Mouse (Mus musculus) intestine, embryonic 16.5 days (tissue): ENCODE measurements around the gene Ntrk2. TPM values are rescaled to one million over a fixed set of nuclear protein-coding genes. Genes with fewer than 3 reads are reported as not detected.
A peak's percentile ranks its signal among the peaks of the same experiment; 100 is the strongest.

Experiments used
- ATAC-seq: fragments of 200-750 bp; cut with Nextera tagmentation; 2 replicates; pipeline ENCODE4 v1.8.0; 2017; ENCODE audit warnings: moderate TSS enrichment, moderate library complexity
- H3K27ac ChIP-seq: fragments of 300-500 bp; sonication (generic); 2 replicates; pipeline ENCODE4 v1.5.1; 2014; ENCODE audit warnings: mild to moderate bottlenecking, low read length
- H3K27me3 ChIP-seq: fragments of 300-500 bp; sonication (generic); replicated peaks from 2 replicates; pipeline ENCODE4 v1.6.1; 2014; ENCODE audit warnings: low read length, control low read depth, mixed read lengths; ENCODE audit not compliant: control insufficient read depth, insufficient read depth
- H3K36me3 ChIP-seq: fragments of 300-500 bp; sonication (generic); 2 replicates; pipeline ENCODE4 v1.6.1; 2014; ENCODE audit warnings: low read length, control low read depth; ENCODE audit not compliant: control insufficient read depth, insufficient read depth
- H3K4me1 ChIP-seq: fragments of 300-500 bp; sonication (generic); 2 replicates; pipeline ENCODE4 v1.6.1; 2014; ENCODE audit warnings: low read length, control low read depth, mixed read lengths; ENCODE audit not compliant: control insufficient read depth, insufficient read depth
- H3K4me2 ChIP-seq: fragments of 300-500 bp; sonication (generic); 2 replicates; pipeline ENCODE4 v1.6.1; 2014; ENCODE audit warnings: low read depth, low read length, control low read depth
- H3K4me3 ChIP-seq: fragments of 300-500 bp; sonication (generic); 2 replicates; pipeline ENCODE4 v1.5.1; 2014; ENCODE audit warnings: mild to moderate bottlenecking, low read length
- H3K9ac ChIP-seq: fragments of 300-500 bp; sonication (generic); 2 replicates; pipeline ENCODE4 v1.6.1; 2014; ENCODE audit warnings: low read depth, low read length
- H3K9me3 ChIP-seq: fragments of 300-500 bp; sonication (generic); 2 replicates; pipeline ENCODE4 v1.6.1; 2016; ENCODE audit warnings: low read length, control low read depth; ENCODE audit not compliant: control insufficient read depth
- WGBS: fragments of 180-500 bp; shearing (Covaris S2); extraction: QIAGEN DNeasy Blood & Tissue Kit; methylation state at CpG from one replicate; pipeline ENCODE4 v1.1.7; 2014; 5-methylcytosine and 5-hydroxymethylcytosine counted together
- polyA plus RNA-seq: library from polyadenylated mRNA; unstranded; fragments of >200 nt; fragmentation: Nextera tagmentation; extraction: Ambion mirVana; gene quantifications from 2 replicates; pipeline ENCODE4 v1.2.1, GENCODE M21; 2015

Gene Ntrk2
- polyA plus RNA-seq, 1 experiment from 2014 or later, result 0.87 TPM

GRCm38 (mm10) chr13:58882916-58883315, 76.5 kb downstream of the Ntrk2 start:
- H3K4me1 ChIP-seq, result no peaks in the 10 kb centered on the region
- no peaks in the 10 kb centered on the region for H3K27me3 ChIP-seq
- WGBS, result 96% methylated on average over 5 of the region's 5 CpGs
- H3K9me3 ChIP-seq, result no peaks in the 10 kb centered on the region
- no peak overlapping the region for H3K4me2 ChIP-seq
- no peak for ATAC-seq
- no peak overlapping the region for H3K9ac ChIP-seq
- no peak overlapping the region for H3K4me3 ChIP-seq
- H3K36me3 ChIP-seq, result no peaks in the 10 kb centered on the region
- H3K27ac ChIP-seq, result no peak overlapping the region

GRCm38 (mm10) chr13:58886108-58886507, 79.7 kb downstream of the Ntrk2 start:
- H3K27me3 ChIP-seq, result no peaks in the 10 kb centered on the region
- H3K4me1 ChIP-seq, result no peaks in the 10 kb centered on the region
- ATAC-seq, result no peak
- H3K36me3 ChIP-seq, result no peaks in the 10 kb centered on the region
- 84% methylated on average over 8 of the region's 8 CpGs for WGBS
- no peak overlapping the region for H3K4me2 ChIP-seq
- no peak overlapping the region for H3K9ac ChIP-seq
- no peak overlapping the region for H3K4me3 ChIP-seq
- H3K27ac ChIP-seq, result no peak overlapping the region
- 0 out of 2 replicates have a peak, but pooled peaks cover 3% of the 10 kb centered on the region for H3K9me3 ChIP-seq

GRCm38 (mm10) chr13:58896254-58896910, 90.0 kb downstream of the Ntrk2 start:
- Histone ChIP-seq H3K9me3 (no peaks in the 10 kb centered on the region), H3K27me3 (no peaks in the 10 kb centered on the region), H3K9ac (no peak overlapping the region), H3K4me1 (no peaks in the 10 kb centered on the region), H3K4me2 (0 out of 2 replicates have a peak overlapping the region, but pooled peaks have one; percentile 11), H3K27ac (no peak overlapping the region), H3K36me3 (no peaks in the 10 kb centered on the region), H3K4me3 (no peak overlapping the region)
- ATAC-seq, result peak; percentile 93
- WGBS, result 47% methylated on average over 12 of the region's 12 CpGs

- no peak overlapping the region for H3K27ac ChIP-seq
- no peaks in the 10 kb centered on the region for H3K4me1 ChIP-seq
- no peaks in the 10 kb centered on the region for H3K9me3 ChIP-seq
- H3K9ac ChIP-seq, result no peak overlapping the region
- H3K4me3 ChIP-seq, result no peak overlapping the region
- no peaks in the 10 kb centered on the region for H3K27me3 ChIP-seq
- 84% methylated on average over 2 of the region's 2 CpGs for WGBS
- H3K4me2 ChIP-seq, result no peak overlapping the region
- H3K36me3 ChIP-seq, result no peaks in the 10 kb centered on the region
- no peak for ATAC-seq
Measured at GRCm38 (mm10) chr13:58899337-58899736, 93.0 kb downstream of the Ntrk2 start.

GRCm38 (mm10) chr13:58902313-58902712, 95.9 kb downstream of the Ntrk2 start:
- no peaks in the 10 kb centered on the region for H3K9me3 ChIP-seq
- no peaks in the 10 kb centered on the region for H3K27me3 ChIP-seq
- 77% methylated on average over 8 of the region's 8 CpGs for WGBS
- no peak overlapping the region for H3K4me3 ChIP-seq
- H3K4me2 ChIP-seq, result no peak overlapping the region
- no peaks in the 10 kb centered on the region for H3K36me3 ChIP-seq
- no peak for ATAC-seq
- no peak overlapping the region for H3K9ac ChIP-seq
- no peak overlapping the region for H3K27ac ChIP-seq
- H3K4me1 ChIP-seq, result no peaks in the 10 kb centered on the region

- Histone ChIP-seq H3K36me3 (no peaks in the 10 kb centered on the region), H3K9me3 (no peaks in the 10 kb centered on the region), H3K4me3 (no peak overlapping the region), H3K4me1 (no peaks in the 10 kb centered on the region), H3K27ac (no peak overlapping the region), H3K4me2 (no peak overlapping the region), H3K9ac (no peak overlapping the region), H3K27me3 (no peaks in the 10 kb centered on the region)
- WGBS, result 55% methylated on average over 13 of the region's 13 CpGs
- ATAC-seq, result no peak
Measured at GRCm38 (mm10) chr13:58904742-58905735, 98.7 kb downstream of the Ntrk2 start.

GRCm38 (mm10) chr13:58911936-58912335, 105.6 kb downstream of the Ntrk2 start:
- H3K27me3 ChIP-seq, result no peaks in the 10 kb centered on the region
- no peaks in the 10 kb centered on the region for H3K9me3 ChIP-seq
- no peaks in the 10 kb centered on the region for H3K4me1 ChIP-seq
- no peak overlapping the region for H3K27ac ChIP-seq
- ATAC-seq, result no peak
- H3K9ac ChIP-seq, result no peak overlapping the region
- no peak overlapping the region for H3K4me2 ChIP-seq
- H3K36me3 ChIP-seq, result no peaks in the 10 kb centered on the region
- H3K4me3 ChIP-seq, result no peak overlapping the region
- WGBS, result 91% methylated on average over 2 of the region's 2 CpGs

- peak; percentile 23; the same call in 1 of the 2 replicates for ATAC-seq
- no peaks in the 10 kb centered on the region for H3K27me3 ChIP-seq
Measured at GRCm38 (mm10) chr13:58912559-58912958, 106.2 kb downstream of the Ntrk2 start.

GRCm38 (mm10) chr13:58914061-58914814, 107.9 kb downstream of the Ntrk2 start:
- Histone ChIP-seq H3K9me3 (no peaks in the 10 kb centered on the region), H3K36me3 (no peaks in the 10 kb centered on the region), H3K27me3 (no peaks in the 10 kb centered on the region), H3K4me1 (no peaks in the 10 kb centered on the region), H3K4me3 (no peak overlapping the region), H3K4me2 (no peak overlapping the region), H3K27ac (no peak overlapping the region), H3K9ac (no peak overlapping the region)
- ATAC-seq, result no peak
- 62% methylated on average over 6 of the region's 6 CpGs for WGBS

More at GRCm38 (mm10) chr13:58912559-58912958, 106.2 kb downstream of the Ntrk2 start:
- Histone ChIP-seq H3K4me1 (no peaks in the 10 kb centered on the region), H3K9me3 (no peaks in the 10 kb centered on the region), H3K9ac (no peak overlapping the region), H3K4me2 (no peak overlapping the region), H3K27ac (no peak overlapping the region), H3K4me3 (no peak overlapping the region), H3K36me3 (no peaks in the 10 kb centered on the region)
